Mouse (Mus musculus) CH12.LX (cell line): ENCODE measurements around the gene Pnp2. TPM values are rescaled to one million over a fixed set of nuclear protein-coding genes. Genes with fewer than 3 reads are reported as not detected.
"Not testable (repeated sequence)": the region's sequence is repeated elsewhere in the genome, so short reads cannot be mapped to it uniquely, and the experiment has no call there.

Experiments used
- DNase-seq: peaks from one replicate; pipeline ENCODE4 v3.0.0-alpha.2; 2013; ENCODE audit errors: extremely low read depth
- H3K27ac ChIP-seq: 2 replicates; pipeline ENCODE4 v1.5.1; 2012; ENCODE audit warnings: low read depth, mild to moderate bottlenecking, control low read depth, moderate library complexity; ENCODE audit not compliant: insufficient read depth
- H3K27me3 ChIP-seq: replicated peaks from 2 replicates; pipeline ENCODE3; 2012; ENCODE audit warnings: inconsistent platforms
- H3K36me3 ChIP-seq, 2 experiments: replicated peaks in 1 of 2; 2 replicates each; pipeline versions ENCODE3 to v1.6.1; 2012; ENCODE audit warnings: inconsistent platforms in 1 of 2, low read length in 1 of 2, mild to moderate bottlenecking in 1 of 2, mixed read lengths in 1 of 2, moderate library complexity in 1 of 2; ENCODE audit not compliant: control insufficient read depth in 1 of 2, insufficient read depth in 1 of 2
- H3K4me1 ChIP-seq, 2 experiments: 2 replicates each; pipeline ENCODE4 v1.6.1; 2012; ENCODE audit warnings: inconsistent platforms in 1 of 2, moderate library complexity in 1 of 2; ENCODE audit not compliant: insufficient read depth in 2 of 2, control insufficient read depth in 1 of 2
- H3K4me2 ChIP-seq: 2 replicates; pipeline ENCODE4 v1.6.1; 2012; ENCODE audit warnings: low read depth, mild to moderate bottlenecking, control low read depth; ENCODE audit not compliant: poor library complexity, insufficient read depth, severe bottlenecking
- H3K4me3 ChIP-seq, 3 experiments: fragments of 150-350 bp in 1 of 3; sonication (generic) in 1 of 3; replicated peaks in 1 of 3; 2 replicates each; pipeline versions ENCODE3 to v1.5.1; 2011 to 2012; ENCODE audit warnings: low read depth in 2 of 3, low read length in 2 of 3, mild to moderate bottlenecking in 2 of 3, moderate library complexity in 2 of 3, control low read depth in 1 of 3, improper control_type of control experiment in 1 of 3, inconsistent platforms in 1 of 3, mixed read lengths in 1 of 3; ENCODE audit not compliant: poor library complexity in 1 of 3
- H3K79me2 ChIP-seq: replicated peaks from 2 replicates; pipeline ENCODE4 v1.6.1; 2012; ENCODE audit warnings: mild to moderate bottlenecking, moderate library complexity; ENCODE audit not compliant: control insufficient read depth, poor library complexity, insufficient read depth, severe bottlenecking; ENCODE audit errors: extremely low read depth
- H3K9ac ChIP-seq: 2 replicates; pipeline ENCODE4 v1.6.1; 2012; ENCODE audit warnings: low read depth, mild to moderate bottlenecking, control low read depth, moderate library complexity; ENCODE audit not compliant: insufficient read depth
- H3K9me3 ChIP-seq: replicated peaks from 2 replicates; pipeline ENCODE3; 2012; ENCODE audit warnings: low read length, inconsistent platforms, mixed read lengths
- CTCF ChIP-seq, 2 experiments: IDR thresholded peaks in 1 of 2; conservative IDR thresholded peaks in 1 of 2; 2 replicates each; pipeline ENCODE4 v1.5.1; 2011 to 2012; ENCODE audit warnings: low read depth in 2 of 2, low read length in 2 of 2, improper control_type of control experiment in 1 of 2, inconsistent platforms in 1 of 2, mild to moderate bottlenecking in 1 of 2, moderate library complexity in 1 of 2
- E2F4 ChIP-seq: IDR thresholded peaks from 2 replicates; pipeline ENCODE4 v1.6.1; 2011; ENCODE audit warnings: low read depth, low read length, improper control_type of control experiment; ENCODE audit not compliant: insufficient replicate concordance
- ETS1 ChIP-seq: conservative IDR thresholded peaks from 2 replicates; pipeline ENCODE4 v1.6.1; 2012; ENCODE audit warnings: low read depth, mild to moderate bottlenecking, inconsistent platforms, low read length, improper control_type of control experiment, moderate library complexity
- GABPA ChIP-seq: IDR thresholded peaks from 2 replicates; pipeline ENCODE4 v1.6.1; 2012; ENCODE audit warnings: low read depth, low read length, improper control_type of control experiment, inconsistent platforms; ENCODE audit not compliant: insufficient replicate concordance
- IRF4 ChIP-seq: IDR thresholded peaks from 2 replicates; pipeline ENCODE4 v1.6.1; 2014; ENCODE audit warnings: low read depth, mild to moderate bottlenecking, inconsistent platforms, low read length, improper control_type of control experiment
- JUND ChIP-seq: conservative IDR thresholded peaks from 2 replicates; pipeline ENCODE4 v1.6.1; 2011; ENCODE audit warnings: low read depth, low read length, improper control_type of control experiment
- MAZ ChIP-seq: IDR thresholded peaks from 2 replicates; pipeline ENCODE4 v1.6.1; 2012; ENCODE audit warnings: low read depth, mild to moderate bottlenecking, inconsistent platforms, low read length, improper control_type of control experiment, moderate library complexity
- MEF2A ChIP-seq: IDR thresholded peaks from 2 replicates; pipeline ENCODE4 v1.6.1; 2014; ENCODE audit warnings: low read depth, mild to moderate bottlenecking, inconsistent platforms, low read length, improper control_type of control experiment, borderline replicate concordance
- MXI1 ChIP-seq: IDR thresholded peaks from 2 replicates; pipeline ENCODE4 v1.6.1; 2011; ENCODE audit warnings: mild to moderate bottlenecking, low read depth, low read length, improper control_type of control experiment
- MYC ChIP-seq: IDR thresholded peaks from 2 replicates; pipeline ENCODE4 v1.6.1; 2011; ENCODE audit warnings: low read depth, mild to moderate bottlenecking, improper control_type of control experiment, low read length
- NRF1 ChIP-seq: IDR thresholded peaks from 2 replicates; pipeline ENCODE4 v1.6.1; 2014; ENCODE audit warnings: low read depth, mild to moderate bottlenecking, inconsistent platforms, low read length, improper control_type of control experiment, moderate library complexity
- POLR2AphosphoS2 ChIP-seq: IDR thresholded peaks from 2 replicates; pipeline ENCODE4 v1.6.1; 2011; ENCODE audit warnings: low read depth, low read length, improper control_type of control experiment
- RAD21 ChIP-seq: IDR thresholded peaks from 2 replicates; pipeline ENCODE4 v1.6.1; 2011; ENCODE audit warnings: low read depth, mild to moderate bottlenecking, low read length, improper control_type of control experiment, moderate library complexity
- RCOR1 ChIP-seq: conservative IDR thresholded peaks from 2 replicates; pipeline ENCODE4 v1.6.1; 2012; ENCODE audit warnings: low read depth, mild to moderate bottlenecking, inconsistent platforms, low read length, improper control_type of control experiment
- SIN3A ChIP-seq: IDR thresholded peaks from 2 replicates; pipeline ENCODE4 v1.6.1; 2012; ENCODE audit warnings: low read length, improper control_type of control experiment, inconsistent platforms
- SMC3 ChIP-seq: IDR thresholded peaks from 2 replicates; pipeline ENCODE4 v1.6.1; 2011; ENCODE audit warnings: low read depth, low read length, improper control_type of control experiment
- TBP ChIP-seq: conservative IDR thresholded peaks from 2 replicates; pipeline ENCODE4 v1.6.1; 2011; ENCODE audit warnings: low read depth, low read length, improper control_type of control experiment
- USF1 ChIP-seq: IDR thresholded peaks from 2 replicates; pipeline ENCODE4 v1.6.1; 2014; ENCODE audit warnings: low read depth, mild to moderate bottlenecking, inconsistent platforms, low read length, improper control_type of control experiment
- USF2 ChIP-seq: conservative IDR thresholded peaks from 2 replicates; pipeline ENCODE4 v1.6.1; 2011; ENCODE audit warnings: low read depth, low read length, improper control_type of control experiment
- ZC3H11A ChIP-seq: IDR thresholded peaks from 2 replicates; pipeline ENCODE4 v1.6.1; 2012; ENCODE audit warnings: low read depth, mild to moderate bottlenecking, inconsistent platforms, low read length, improper control_type of control experiment
- ZKSCAN1 ChIP-seq: IDR thresholded peaks from 2 replicates; pipeline ENCODE4 v1.6.1; 2012; ENCODE audit warnings: low read depth, inconsistent platforms, low read length, improper control_type of control experiment, borderline replicate concordance
- ZNF384 ChIP-seq: IDR thresholded peaks from 2 replicates; pipeline ENCODE4 v1.6.1; 2012; ENCODE audit warnings: low read depth, low read length, improper control_type of control experiment, inconsistent platforms
- dilution Hi-C: fragments of 300-500 bp; cut with MboI; formaldehyde crosslinking; loops from 2 replicates; pipeline ENCODE4 v1.14.3; 2020; ENCODE audit warnings: low sequenced_read_pairs; ENCODE audit not compliant: extremely low pct_unique_long_range_greater_than_20kb, extremely low pct_ligation_motif_present
- in situ Hi-C: fragments of 300-500 bp; cut with MboI; formaldehyde crosslinking; loops from 3 replicates; pipeline ENCODE4 v1.14.3; 2019; ENCODE audit warnings: low sequenced_read_pairs, low pct_ligation_motif_present, low pct_unique_long_range_greater_than_20kb, mixed read lengths
- polyA plus RNA-seq: library from polyadenylated mRNA; unstranded; fragments of >175 nt; gene quantifications from 2 replicates; pipeline ENCODE4 v1.2.1, GENCODE M21; 2012; ENCODE audit warnings: low read depth; ENCODE audit not compliant: insufficient read length
- total RNA-seq, 2 experiments: library from RNA; depleted of rRNA; stranded (reverse); fragments of 300-350 nt in 1 of 2; fragments of >200 nt in 1 of 2; gene quantifications; 2 replicates each; pipeline ENCODE4 v1.2.3; 2012 to 2014

Gene Pnp2
- total and polyA plus RNA-seq, 3 experiments: 0.21 TPM; not detected in 2

DNA sequence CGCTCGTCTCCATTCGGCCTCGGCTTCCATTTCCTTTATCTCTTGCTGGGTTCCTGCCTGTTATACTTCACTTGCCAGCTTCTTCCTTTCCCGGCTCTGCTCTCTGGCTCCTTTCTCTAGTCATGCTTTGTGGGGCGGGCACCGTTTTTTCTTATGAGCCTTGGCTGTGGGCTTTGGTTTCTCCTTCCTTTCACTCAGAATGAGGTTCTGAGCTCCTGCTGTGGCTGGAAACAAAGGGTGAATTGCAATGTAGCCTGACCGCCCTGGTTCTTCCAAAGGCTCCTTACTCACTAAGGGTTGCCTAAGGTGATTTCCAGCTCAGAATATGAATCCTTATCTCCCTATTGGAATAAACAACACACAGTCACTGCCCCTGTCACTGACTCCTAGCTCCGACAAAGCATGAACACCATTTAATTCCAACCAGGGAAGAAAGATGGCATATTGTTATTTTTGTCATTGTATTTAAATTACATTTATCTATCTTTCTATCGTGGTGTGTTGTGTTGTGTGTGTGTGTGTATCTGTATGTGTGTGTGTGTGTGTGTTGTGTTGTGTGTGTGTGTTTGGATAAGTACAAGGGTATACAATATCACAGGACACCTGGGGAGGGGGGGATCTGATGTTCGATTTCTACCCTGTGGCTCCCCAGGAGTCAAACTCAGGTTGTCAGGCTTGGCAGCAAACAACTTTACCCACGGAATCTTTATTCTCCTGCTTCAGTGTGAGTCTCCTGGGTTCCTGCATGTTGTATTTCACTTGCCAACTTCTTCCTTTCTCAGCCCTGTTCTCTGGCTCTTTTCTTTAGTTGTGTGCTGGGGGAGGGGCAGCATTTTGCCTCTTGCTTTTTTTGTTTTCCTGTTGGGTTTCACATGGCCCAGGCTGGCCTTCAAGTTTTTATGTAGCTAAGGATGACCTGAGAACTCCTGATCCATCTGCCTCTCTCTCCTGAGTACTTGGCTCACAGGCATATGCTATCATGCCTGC is 14.1 kb downstream of the Pnp2 start:
- dilution Hi-C loops: no loop called here
- Histone ChIP-seq H3K4me3 (no peak overlapping the region), H3K4me1 (peaks cover 5 to 15% of the 10 kb centered on the region in 2 experiments), H3K27ac (no peak overlapping the region), H3K4me2 (no peak overlapping the region), H3K9ac (no peak overlapping the region), H3K36me3 (no peaks in the 10 kb centered on the region), H3K79me2 (no peaks in the 10 kb centered on the region), H3K9me3 (no peaks in the 10 kb centered on the region), H3K27me3 (no peaks in the 10 kb centered on the region)
- no peak for TF ChIP-seq MAZ
- no peak for TF ChIP-seq ZC3H11A
- TF ChIP-seq RAD21: no peak
- TF ChIP-seq SMC3: no peak
- TF ChIP-seq GABPA: no peak
- no peak for TF ChIP-seq ZNF384
- in situ Hi-C loops: no loop called here
- no peak for DNase-seq

DNA sequence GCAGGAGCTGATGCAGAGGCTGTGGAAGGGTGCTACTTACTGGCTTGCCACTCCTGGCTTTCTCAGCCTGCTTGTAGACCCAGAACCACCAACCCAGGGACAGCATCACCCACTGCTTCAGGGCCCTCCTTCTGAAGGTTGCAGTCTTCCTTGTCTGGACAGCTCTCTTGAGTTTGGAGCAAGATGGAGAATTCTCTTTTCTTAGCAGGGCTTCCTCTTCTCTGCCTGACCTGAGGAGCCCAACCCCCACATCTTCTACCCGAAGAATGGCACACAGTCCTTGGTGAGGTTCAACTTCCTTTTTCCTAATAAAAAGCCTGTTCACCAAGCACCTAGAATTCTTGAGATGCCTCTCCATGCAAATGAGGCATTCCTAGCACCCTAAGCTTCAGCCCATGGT is 15.0 kb downstream of the Pnp2 start:
- Histone ChIP-seq H3K4me3 (no peak overlapping the region), H3K27me3 (no peaks in the 10 kb centered on the region), H3K79me2 (no peaks in the 10 kb centered on the region), H3K27ac (no peak overlapping the region), H3K9me3 (no peaks in the 10 kb centered on the region), H3K36me3 (no peaks in the 10 kb centered on the region), H3K4me1 (peaks cover 5 to 16% of the 10 kb centered on the region in 2 experiments), H3K4me2 (no peak overlapping the region), H3K9ac (no peak overlapping the region)
- no peak for TF ChIP-seq IRF4
- TF ChIP-seq MAZ: no peak
- TF ChIP-seq TBP: no peak
- TF ChIP-seq ZKSCAN1: no peak
- no peak for TF ChIP-seq MEF2A
- no peak for TF ChIP-seq ZC3H11A
- no peak for TF ChIP-seq NRF1
- TF ChIP-seq SMC3: no peak
- TF ChIP-seq USF1: no peak
- no peak for TF ChIP-seq RAD21
- no peak for TF ChIP-seq SIN3A
- no peak for TF ChIP-seq RCOR1
- no peak for TF ChIP-seq MXI1
- no peak for TF ChIP-seq POLR2AphosphoS2
- TF ChIP-seq MYC: no peak
- TF ChIP-seq JUND: no peak
- TF ChIP-seq ETS1: no peak
- TF ChIP-seq USF2: no peak
- TF ChIP-seq CTCF (conservative IDR thresholded peaks at IDR 0.05 in 1 of 2, IDR thresholded peaks at IDR 0.05 in 1 of 2; ENCODE audit: low read depth in 2 of 2, low read length in 2 of 2): no peak
- no peak for TF ChIP-seq E2F4
- in situ Hi-C loops (no loop called here), dilution Hi-C loops (no loop called here)
- DNase-seq: no peak

DNA sequence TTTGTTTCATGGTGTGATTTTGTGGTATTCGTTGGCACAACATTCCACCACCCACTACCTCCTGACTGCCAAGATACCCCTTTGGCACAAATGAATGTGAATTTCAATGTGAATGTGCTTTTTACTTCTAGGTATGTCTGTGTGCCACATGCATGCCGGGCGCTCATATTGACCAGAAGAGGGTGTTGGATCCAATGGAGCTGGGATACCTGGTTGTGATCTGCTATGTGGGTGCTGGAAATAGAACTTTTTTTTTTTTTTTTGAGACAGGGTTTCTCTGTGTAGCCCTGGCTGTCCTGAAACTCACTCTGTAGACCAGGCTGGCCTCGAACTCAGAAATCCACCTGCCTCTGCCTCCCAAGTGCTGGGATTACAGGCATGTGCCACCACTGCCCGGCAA is 17.3 kb downstream of the Pnp2 start:
- H3K4me3 ChIP-seq, H3K9ac ChIP-seq, H3K27ac ChIP-seq, H3K79me2 ChIP-seq, dilution Hi-C loops, in situ Hi-C loops, H3K36me3 ChIP-seq, H3K9me3 ChIP-seq, DNase-seq, H3K4me2 ChIP-seq, H3K27me3 ChIP-seq: not testable (repeated sequence)
- H3K4me1 ChIP-seq: peaks cover 5 to 32% of the 10 kb centered on the region in 2 experiments
